Mouse (Mus musculus) MEL (cell line): ENCODE data around the gene Mydgf. TPM values are rescaled to one million over a fixed set of nuclear protein-coding genes. Genes with fewer than 3 reads are reported as not detected.

Source experiments
- DNase-seq: peaks from one replicate; pipeline ENCODE4 v3.0.0; 2011; ENCODE audit warnings: low read depth, low spot score
- H3K27ac ChIP-seq: 2 replicates; pipeline ENCODE4 v1.5.1; 2012; ENCODE audit warnings: low read depth, mild to moderate bottlenecking, control low read depth, low read length, moderate library complexity; ENCODE audit not compliant: control insufficient read depth
- H3K27me3 ChIP-seq, 2 experiments: fragments of 150-350 bp in 1 of 2; sonication (generic) in 1 of 2; 2 replicates each; pipeline ENCODE4 v1.6.1; 2012; ENCODE audit warnings: low read length in 2 of 2, mild to moderate bottlenecking in 2 of 2, improper control_type of control experiment in 1 of 2, moderate library complexity in 1 of 2; ENCODE audit not compliant: insufficient read depth in 2 of 2, control insufficient read depth in 1 of 2
- H3K36me3 ChIP-seq, 2 experiments: 2 replicates each; pipeline ENCODE4 v1.6.1; 2012 to 2014; ENCODE audit warnings: low read length in 2 of 2, improper control_type of control experiment in 1 of 2, inconsistent platforms in 1 of 2, mild to moderate bottlenecking in 1 of 2; ENCODE audit not compliant: insufficient read depth in 2 of 2, control insufficient read depth in 1 of 2
- H3K4me1 ChIP-seq, 2 experiments: fragments of 150-350 bp in 1 of 2; sonication (generic) in 1 of 2; 2 replicates each; pipeline ENCODE4 v1.6.1; 2012; ENCODE audit warnings: low read length in 2 of 2, improper control_type of control experiment in 1 of 2, mild to moderate bottlenecking in 1 of 2; ENCODE audit not compliant: insufficient read depth in 2 of 2, control insufficient read depth in 1 of 2
- H3K4me3 ChIP-seq, 2 experiments: fragments of 150-350 bp in 1 of 2; sonication (generic) in 1 of 2; 2 replicates each; pipeline ENCODE4 v1.5.1; 2012; ENCODE audit warnings: low read depth in 2 of 2, low read length in 2 of 2, mild to moderate bottlenecking in 2 of 2, moderate library complexity in 2 of 2, control low read depth in 1 of 2, improper control_type of control experiment in 1 of 2; ENCODE audit not compliant: control insufficient read depth in 1 of 2, insufficient read depth in 1 of 2
- H3K79me2 ChIP-seq: 2 replicates; pipeline ENCODE4 v1.6.1; 2012; ENCODE audit warnings: mild to moderate bottlenecking, low read length, moderate library complexity; ENCODE audit not compliant: control insufficient read depth, poor library complexity, insufficient read depth
- H3K9ac ChIP-seq: 2 replicates; pipeline ENCODE4 v1.6.1; 2012; ENCODE audit warnings: low read depth, mild to moderate bottlenecking, control low read depth, low read length, moderate library complexity; ENCODE audit not compliant: control insufficient read depth, poor library complexity, severe bottlenecking
- H3K9me3 ChIP-seq: fragments of 150-350 bp; sonication (generic); replicated peaks from 2 replicates; pipeline ENCODE4 v1.6.1; 2012; ENCODE audit warnings: mild to moderate bottlenecking, low read length, improper control_type of control experiment, moderate library complexity; ENCODE audit not compliant: insufficient read depth
- CHD2 ChIP-seq: IDR thresholded peaks from 2 replicates; pipeline ENCODE4 v1.6.1; 2011; ENCODE audit warnings: low read length, improper control_type of control experiment
- CTCF ChIP-seq, 3 experiments: IDR thresholded peaks in 2 of 3; conservative IDR thresholded peaks in 1 of 3; 2 replicates each; pipeline ENCODE4 v1.5.1; 2011 to 2012; ENCODE audit warnings: low read length in 3 of 3, low read depth in 2 of 3, mild to moderate bottlenecking in 2 of 3, improper control_type of control experiment in 1 of 3, inconsistent platforms in 1 of 3, mixed read lengths in 1 of 3, moderate library complexity in 1 of 3; ENCODE audit not compliant: control insufficient read depth in 1 of 3, insufficient read depth in 1 of 3, poor library complexity in 1 of 3, severe bottlenecking in 1 of 3
- GATA1 ChIP-seq: IDR thresholded peaks from 2 replicates; pipeline ENCODE4 v1.6.1; 2011; ENCODE audit warnings: low read depth, low read length, improper control_type of control experiment
- JUND ChIP-seq: IDR thresholded peaks from 2 replicates; pipeline ENCODE4 v1.6.1; 2011; ENCODE audit warnings: low read depth, mild to moderate bottlenecking, improper control_type of control experiment, low read length
- MAFK ChIP-seq: IDR thresholded peaks from 2 replicates; pipeline ENCODE4 v1.6.1; 2011; ENCODE audit warnings: low read depth, mild to moderate bottlenecking, low read length, improper control_type of control experiment, borderline replicate concordance
- MXI1 ChIP-seq: IDR thresholded peaks from 2 replicates; pipeline ENCODE4 v1.6.1; 2011; ENCODE audit warnings: mild to moderate bottlenecking, low read depth, low read length, improper control_type of control experiment
- NELFE ChIP-seq: IDR thresholded peaks from 2 replicates; pipeline ENCODE4 v1.6.1; 2011; ENCODE audit warnings: low read depth, low read length, improper control_type of control experiment
- RAD21 ChIP-seq: IDR thresholded peaks from 2 replicates; pipeline ENCODE4 v1.6.1; 2011; ENCODE audit warnings: mild to moderate bottlenecking, low read depth, low read length, improper control_type of control experiment
- RCOR1 ChIP-seq: IDR thresholded peaks from 2 replicates; pipeline ENCODE4 v1.6.1; 2012; ENCODE audit warnings: low read depth, mild to moderate bottlenecking, inconsistent platforms, low read length, improper control_type of control experiment
- SIN3A ChIP-seq: IDR thresholded peaks from 2 replicates; pipeline ENCODE4 v1.6.1; 2012; ENCODE audit warnings: low read length, improper control_type of control experiment, inconsistent platforms
- SMC3 ChIP-seq: IDR thresholded peaks from 2 replicates; pipeline ENCODE4 v1.6.1; 2011; ENCODE audit warnings: low read depth, low read length, improper control_type of control experiment
- TAL1 ChIP-seq: IDR thresholded peaks from 2 replicates; pipeline ENCODE4 v1.6.1; 2012; ENCODE audit warnings: mild to moderate bottlenecking, inconsistent platforms, low read length, moderate library complexity, mixed read lengths
- TCF12 ChIP-seq: IDR thresholded peaks from 2 replicates; pipeline ENCODE4 v1.6.1; 2014; ENCODE audit warnings: low read depth, mild to moderate bottlenecking, inconsistent platforms, low read length, improper control_type of control experiment, moderate library complexity
- UBTF ChIP-seq: IDR thresholded peaks from 2 replicates; pipeline ENCODE4 v1.6.1; 2012; ENCODE audit warnings: low read depth, mild to moderate bottlenecking, inconsistent platforms, low read length, improper control_type of control experiment, moderate library complexity, borderline replicate concordance; ENCODE audit not compliant: insufficient read depth
- USF1 ChIP-seq: IDR thresholded peaks from 2 replicates; pipeline ENCODE4 v1.6.1; 2014; ENCODE audit warnings: low read depth, mild to moderate bottlenecking, inconsistent platforms, low read length, improper control_type of control experiment, moderate library complexity
- ZC3H11A ChIP-seq: IDR thresholded peaks from 2 replicates; pipeline ENCODE4 v1.6.1; 2012; ENCODE audit warnings: low read depth, mild to moderate bottlenecking, inconsistent platforms, low read length, improper control_type of control experiment
- ZMIZ1 ChIP-seq: IDR thresholded peaks from 2 replicates; pipeline ENCODE4 v1.6.1; 2012; ENCODE audit warnings: low read depth, mild to moderate bottlenecking, inconsistent platforms, low read length, improper control_type of control experiment, moderate library complexity
- polyA plus RNA-seq, 2 experiments: library from polyadenylated mRNA; stranded (reverse) in 1 of 2; unstranded in 1 of 2; fragments of >175 nt in 1 of 2; fragments of >200 nt in 1 of 2; gene quantifications; 2 replicates each; pipeline versions ENCODE4 v1.2.1 to v1.2.4; 2012; ENCODE audit warnings: low replicate concordance in 2 of 2, low read depth in 1 of 2; ENCODE audit not compliant: insufficient read length in 2 of 2, insufficient read depth in 1 of 2, missing spikeins in 1 of 2
- total RNA-seq: library from RNA; depleted of rRNA; stranded (reverse); fragments of 300-350 nt; gene quantifications from 2 replicates; pipeline ENCODE4 v1.2.3, GENCODE M21; 2012

Gene Mydgf
- total and polyA plus RNA-seq, 3 experiments = 117 to 137 TPM; not detected in 1

DNA sequence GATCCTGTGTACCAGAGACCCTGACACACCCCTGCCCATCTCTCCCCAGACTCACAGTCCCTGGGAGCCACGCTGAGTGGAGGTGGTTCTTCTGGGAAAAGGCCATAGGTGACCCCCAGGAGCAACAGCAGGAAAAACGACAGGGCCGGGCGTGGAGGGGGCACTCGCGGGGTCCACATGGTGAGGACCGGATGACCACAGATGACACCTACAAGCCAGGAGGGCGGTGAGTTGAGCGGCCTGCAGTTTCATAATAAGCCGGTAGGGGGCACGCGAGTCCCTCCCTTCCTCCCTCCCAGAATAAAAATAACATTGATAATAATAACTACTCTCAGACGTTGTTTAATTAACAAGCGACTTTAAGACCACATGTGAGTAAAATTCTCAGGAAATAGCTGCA, 51.1 kb downstream of the Mydgf start (continued):
- TF ChIP-seq CTCF (IDR thresholded peaks at IDR 0.05 in 2 of 3, conservative IDR thresholded peaks at IDR 0.05 in 1 of 3; ENCODE audit: control insufficient read depth in 1 of 3, insufficient read depth in 1 of 3, low read depth in 2 of 3, low read length in 3 of 3, poor library complexity in 1 of 3, severe bottlenecking in 1 of 3) = peak; percentile 87 to 89 (median 89)
- peak; percentile 86 for TF ChIP-seq RAD21
- no peak for TF ChIP-seq RCOR1
- TF ChIP-seq NELFE = no peak

DNA sequence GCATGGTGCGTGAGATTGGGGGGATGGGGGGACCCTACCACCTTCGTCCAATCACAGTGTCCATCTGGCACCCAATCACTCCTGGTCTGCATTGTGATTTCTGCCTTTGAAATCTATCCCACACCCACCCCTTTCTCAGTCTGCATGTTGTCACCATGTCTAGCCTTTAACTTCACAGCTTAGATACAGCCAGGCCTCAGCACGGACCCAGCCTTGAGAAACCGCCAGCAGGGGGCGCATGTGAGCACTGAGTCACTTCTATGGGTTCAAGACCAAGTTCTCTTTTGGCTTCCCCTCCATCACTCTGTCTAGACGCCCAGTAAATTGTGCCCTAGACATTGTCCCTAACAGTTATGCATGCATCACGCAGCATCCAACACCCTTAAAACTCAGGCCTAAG, 51.9 kb downstream of the Mydgf start:
- peaks cover 0 to 2% of the 10 kb centered on the region in 2 experiments; a peak in 1 of 4 replicates for H3K36me3 ChIP-seq
- H3K9ac ChIP-seq = no peak overlapping the region
- no peaks in the 10 kb centered on the region for H3K79me2 ChIP-seq
- H3K27ac ChIP-seq = no peak overlapping the region
- no peak overlapping the region for H3K4me3 ChIP-seq
- TF ChIP-seq TCF12 (no peak), JUND (no peak), ZMIZ1 (no peak), RAD21 (peak; percentile 29), CTCF (IDR thresholded peaks at IDR 0.05 in 2 of 3, conservative IDR thresholded peaks at IDR 0.05 in 1 of 3; ENCODE audit: control insufficient read depth in 1 of 3, insufficient read depth in 1 of 3, low read depth in 2 of 3, low read length in 3 of 3, poor library complexity in 1 of 3, severe bottlenecking in 1 of 3) (peak; percentile 89 to 97 (median 91)), TAL1 (no peak), SMC3 (peak; percentile 77), ZC3H11A (no peak), GATA1 (no peak)
- H3K4me1 ChIP-seq = peaks cover 0 to 3% of the 10 kb centered on the region in 2 experiments; a peak in 2 of 4 replicates
- DNase-seq = peak; percentile 86
- H3K9me3 ChIP-seq = no peaks in the 10 kb centered on the region
- H3K27me3 ChIP-seq = no peaks in the 10 kb centered on the region

- H3K79me2 ChIP-seq = no peaks in the 10 kb centered on the region
- peaks cover 0 to 3% of the 10 kb centered on the region in 2 experiments; a peak in 2 of 4 replicates for H3K4me1 ChIP-seq
- no peak overlapping the region for H3K27ac ChIP-seq
- no peaks in the 10 kb centered on the region for H3K9me3 ChIP-seq
- no peaks in the 10 kb centered on the region for H3K27me3 ChIP-seq
- peaks cover 0 to 2% of the 10 kb centered on the region in 2 experiments; a peak in 1 of 4 replicates for H3K36me3 ChIP-seq
- TF ChIP-seq SIN3A = no peak
- TF ChIP-seq CHD2 = no peak
- TF ChIP-seq USF1 = no peak
- TF ChIP-seq GATA1 = no peak
- TF ChIP-seq MXI1 = no peak
- TF ChIP-seq UBTF = no peak
- no peak for TF ChIP-seq MAFK
- no peak overlapping the region for H3K4me3 ChIP-seq
- no peak for DNase-seq
- no peak overlapping the region for H3K9ac ChIP-seq
These were observed 52.6 kb downstream of the Mydgf start for GRCm38 (mm10) chr17:56131136-56131535.
